Mouse (Mus musculus) forebrain, embryonic 16.5 days (tissue): ENCODE results near the gene Slc38a10. TPM values are rescaled to one million over a fixed set of nuclear protein-coding genes. Genes with fewer than 3 reads are reported as not detected.

Experiments used
- ATAC-seq: fragments of 200-750 bp; cut with Nextera tagmentation; 2 replicates; pipeline ENCODE4 v1.8.0; 2017; ENCODE audit warnings: mild to moderate bottlenecking, moderate library complexity
- H3K27ac ChIP-seq: fragments of 300-500 bp; sonication (generic); 2 replicates; pipeline ENCODE4 v1.5.1; 2014; ENCODE audit warnings: low read length, control low read depth
- H3K27me3 ChIP-seq: fragments of 300-500 bp; sonication (generic); replicated peaks from 2 replicates; pipeline ENCODE4 v1.6.1; 2014; ENCODE audit warnings: low read length; ENCODE audit not compliant: control insufficient read depth, insufficient read depth
- H3K36me3 ChIP-seq: fragments of 300-500 bp; sonication (generic); 2 replicates; pipeline ENCODE4 v1.6.1; 2014; ENCODE audit not compliant: control insufficient read depth, insufficient read depth
- H3K4me1 ChIP-seq: fragments of 300-500 bp; sonication (generic); replicated peaks from 2 replicates; pipeline ENCODE4 v1.6.1; 2014; ENCODE audit warnings: low read length; ENCODE audit not compliant: control insufficient read depth, insufficient read depth
- H3K4me2 ChIP-seq: fragments of 300-500 bp; sonication (generic); 2 replicates; pipeline ENCODE4 v1.6.1; 2014; ENCODE audit warnings: mild to moderate bottlenecking, low read length, control low read depth
- H3K4me3 ChIP-seq: fragments of 300-500 bp; sonication (generic); replicated peaks from 2 replicates; pipeline ENCODE4 v1.5.1; 2014; ENCODE audit warnings: mild to moderate bottlenecking, low read length, control low read depth
- H3K9ac ChIP-seq: fragments of 300-500 bp; sonication (generic); replicated peaks from 2 replicates; pipeline ENCODE4 v1.6.1; 2014; ENCODE audit warnings: low read depth, low read length, control low read depth
- H3K9me3 ChIP-seq: fragments of 300-500 bp; sonication (generic); 2 replicates; pipeline ENCODE4 v1.6.1; 2016; ENCODE audit warnings: low read length; ENCODE audit not compliant: control insufficient read depth
- WGBS: fragments of 180-500 bp; shearing (Covaris S2); extraction: QIAGEN DNeasy Blood & Tissue Kit; methylation state at CpG from one replicate; pipeline ENCODE4 v1.1.7; 2014; 5-methylcytosine and 5-hydroxymethylcytosine counted together
- polyA plus RNA-seq: library from polyadenylated mRNA; unstranded; fragments of >200 nt; fragmentation: Nextera tagmentation; extraction: Ambion mirVana; gene quantifications from 2 replicates; pipeline ENCODE4 v1.2.1, GENCODE M21; 2015

Slc38a10 gene
- polyA plus RNA-seq, 1 experiment from 2014 or later = 110 TPM

- Histone ChIP-seq H3K27ac (no peak overlapping the region), H3K27me3 (no peaks in the 10 kb centered on the region), H3K4me1 (peaks cover 15% of the 10 kb centered on the region), H3K9me3 (no peaks in the 10 kb centered on the region), H3K4me2 (no peak overlapping the region), H3K4me3 (no peak overlapping the region), H3K36me3 (no peaks in the 10 kb centered on the region), H3K9ac (no peak overlapping the region)
- WGBS = 89% methylated on average over 8 of the region's 8 CpGs
- no peak for ATAC-seq
Measured at GRCm38 (mm10) chr11:120148201-120148855, 2.8 kb downstream of the Slc38a10 start.

- H3K9me3 ChIP-seq = no peaks in the 10 kb centered on the region
- no peak overlapping the region for H3K4me2 ChIP-seq
- peaks cover 1% of the 10 kb centered on the region for H3K4me1 ChIP-seq
- no peak overlapping the region for H3K9ac ChIP-seq
- ATAC-seq = no peak
- no peak overlapping the region for H3K27ac ChIP-seq
- H3K27me3 ChIP-seq = no peaks in the 10 kb centered on the region
- H3K4me3 ChIP-seq = no peak overlapping the region
- WGBS = 75% methylated on average over 13 of the region's 13 CpGs
- no peaks in the 10 kb centered on the region for H3K36me3 ChIP-seq
Measured at GRCm38 (mm10) chr11:120143708-120144497, 7.2 kb downstream of the Slc38a10 start.

DNA sequence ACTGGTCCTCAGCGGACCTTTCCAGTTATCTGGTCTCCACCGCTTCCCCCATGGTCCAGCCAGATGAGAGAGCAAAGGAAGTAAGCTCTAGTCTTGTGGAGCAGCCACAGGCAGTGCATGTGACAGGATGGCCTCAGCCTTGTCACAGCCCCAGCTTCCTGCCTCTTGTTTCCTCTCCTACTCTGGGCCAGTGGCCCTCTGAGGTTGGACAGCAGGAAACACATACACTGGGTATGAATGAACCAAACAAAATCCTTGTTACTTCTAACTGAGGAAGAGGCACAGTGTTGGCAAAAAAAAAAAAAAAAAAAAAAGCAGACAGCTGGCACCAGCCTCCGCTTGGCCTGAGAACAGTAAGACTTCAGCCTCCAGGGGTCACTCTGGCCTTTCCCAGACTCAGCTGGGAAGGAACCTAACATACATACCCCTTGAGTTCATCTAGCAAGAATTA is 8.5 kb downstream of the Slc38a10 start:
- no peaks in the 10 kb centered on the region for H3K9me3 ChIP-seq
- H3K27ac ChIP-seq = no peak overlapping the region
- no peaks in the 10 kb centered on the region for H3K27me3 ChIP-seq
- no peaks in the 10 kb centered on the region for H3K36me3 ChIP-seq
- ATAC-seq = no peak
- no peak overlapping the region for H3K9ac ChIP-seq
- H3K4me1 ChIP-seq = peaks cover 2% of the 10 kb centered on the region
- 79% methylated on average over 3 of the region's 3 CpGs for WGBS
- H3K4me2 ChIP-seq = no peak overlapping the region
- H3K4me3 ChIP-seq = no peak overlapping the region

DNA sequence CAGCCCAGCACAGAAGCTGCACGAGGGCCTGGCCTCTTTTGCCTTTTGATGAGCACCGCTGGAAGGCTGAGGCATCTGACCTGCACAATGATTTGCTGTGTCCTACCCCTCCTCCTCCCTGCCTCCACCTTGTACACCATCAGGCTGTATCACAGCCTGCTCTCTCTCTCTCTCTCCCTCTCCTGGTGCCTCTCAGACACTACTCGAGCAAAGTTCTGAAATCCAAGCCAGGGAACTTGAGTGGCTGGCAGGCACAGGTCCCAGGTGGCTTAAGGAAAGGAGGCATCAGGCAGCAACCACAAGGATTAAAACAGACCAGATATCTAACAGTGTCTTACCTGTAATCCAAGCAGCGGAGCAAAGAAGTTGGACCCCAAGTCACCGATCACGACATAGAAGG is 10.9 kb downstream of the Slc38a10 start:
- Histone ChIP-seq H3K4me2 (no peak overlapping the region), H3K36me3 (no peaks in the 10 kb centered on the region), H3K4me1 (peaks cover 8% of the 10 kb centered on the region), H3K4me3 (no peak overlapping the region), H3K9me3 (no peaks in the 10 kb centered on the region), H3K27ac (no peak overlapping the region), H3K27me3 (no peaks in the 10 kb centered on the region), H3K9ac (no peak overlapping the region)
- no peak for ATAC-seq
- 72% methylated on average over 6 of the region's 6 CpGs for WGBS

GRCm38 (mm10) chr11:120139309-120139731 is 11.8 kb downstream of the Slc38a10 start:
- Histone ChIP-seq H3K9me3 (no peaks in the 10 kb centered on the region), H3K4me1 (peaks cover 8% of the 10 kb centered on the region), H3K27me3 (no peaks in the 10 kb centered on the region), H3K36me3 (no peaks in the 10 kb centered on the region), H3K27ac (no peak overlapping the region), H3K4me3 (no peak overlapping the region), H3K9ac (no peak overlapping the region), H3K4me2 (no peak overlapping the region)
- ATAC-seq = no peak
- WGBS = 90% methylated on average over 10 of the region's 10 CpGs

DNA sequence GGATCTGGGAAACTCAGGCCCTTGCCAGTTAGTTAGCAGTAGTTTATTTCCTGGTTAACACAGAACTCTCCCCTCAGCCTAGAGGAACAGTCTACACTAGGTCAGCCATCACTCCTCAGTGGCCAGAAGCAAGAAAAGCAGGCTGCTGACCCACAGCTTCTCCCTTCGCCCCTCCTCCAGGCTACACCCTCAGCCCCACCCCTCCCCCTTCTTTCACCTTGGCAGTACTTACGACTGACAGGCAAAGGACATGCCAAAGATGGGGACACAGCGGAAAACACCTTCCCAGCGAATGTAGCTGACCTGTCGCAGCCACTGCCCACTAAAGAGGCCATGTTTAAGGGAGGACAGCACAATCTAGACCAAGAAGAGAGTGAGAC is 13.5 kb downstream of the Slc38a10 start:
- no peaks in the 10 kb centered on the region for H3K9me3 ChIP-seq
- H3K36me3 ChIP-seq = no peaks in the 10 kb centered on the region
- peak; percentile 33; the same call in 1 of the 2 replicates for ATAC-seq
- WGBS = 57% methylated on average over 5 of the region's 5 CpGs
- H3K4me3 ChIP-seq = no peak overlapping the region
- no peak overlapping the region for H3K4me2 ChIP-seq
- H3K9ac ChIP-seq = no peak overlapping the region
- H3K4me1 ChIP-seq = peaks cover 8% of the 10 kb centered on the region
- no peaks in the 10 kb centered on the region for H3K27me3 ChIP-seq
- no peak overlapping the region for H3K27ac ChIP-seq

- no peaks in the 10 kb centered on the region for H3K9me3 ChIP-seq
- no peak overlapping the region for H3K9ac ChIP-seq
- peak; percentile 64 for ATAC-seq
- H3K27me3 ChIP-seq = no peaks in the 10 kb centered on the region
- peaks cover 8% of the 10 kb centered on the region for H3K4me1 ChIP-seq
- 55% methylated on average over 23 of the region's 23 CpGs for WGBS
- no peak overlapping the region for H3K4me3 ChIP-seq
- no peaks in the 10 kb centered on the region for H3K36me3 ChIP-seq
- no peak overlapping the region for H3K27ac ChIP-seq
- H3K4me2 ChIP-seq = no peak overlapping the region
Measured at GRCm38 (mm10) chr11:120136796-120137624, 14.1 kb downstream of the Slc38a10 start.

- ATAC-seq = no peak
- H3K27me3 ChIP-seq = no peaks in the 10 kb centered on the region
- H3K36me3 ChIP-seq = no peaks in the 10 kb centered on the region
- H3K9me3 ChIP-seq = no peaks in the 10 kb centered on the region
- no peak overlapping the region for H3K4me2 ChIP-seq
- peaks cover 8% of the 10 kb centered on the region for H3K4me1 ChIP-seq
- H3K4me3 ChIP-seq = no peak overlapping the region
- 87% methylated on average over 8 of the region's 8 CpGs for WGBS
- H3K9ac ChIP-seq = no peak overlapping the region
- H3K27ac ChIP-seq = no peak overlapping the region
Measured at GRCm38 (mm10) chr11:120136195-120136594, 15.0 kb downstream of the Slc38a10 start.
